Mouse (Mus musculus) lung, adult 2 months (tissue): ENCODE data around the gene Slc41a3.

Source experiments
- CTCF ChIP-seq: fragments of 200-500 bp; IDR thresholded peaks from 2 replicates; pipeline ENCODE4 v1.5.1; 2011; ENCODE audit warnings: mild to moderate bottlenecking, low read length, control low read depth; ENCODE audit not compliant: insufficient read depth
- POLR2A ChIP-seq: fragments of 200-500 bp; IDR thresholded peaks from 2 replicates; pipeline ENCODE4 v1.6.1; 2011; ENCODE audit warnings: low read depth, mild to moderate bottlenecking, control low read depth, low read length, borderline replicate concordance; ENCODE audit errors: extremely low read depth

DNA sequence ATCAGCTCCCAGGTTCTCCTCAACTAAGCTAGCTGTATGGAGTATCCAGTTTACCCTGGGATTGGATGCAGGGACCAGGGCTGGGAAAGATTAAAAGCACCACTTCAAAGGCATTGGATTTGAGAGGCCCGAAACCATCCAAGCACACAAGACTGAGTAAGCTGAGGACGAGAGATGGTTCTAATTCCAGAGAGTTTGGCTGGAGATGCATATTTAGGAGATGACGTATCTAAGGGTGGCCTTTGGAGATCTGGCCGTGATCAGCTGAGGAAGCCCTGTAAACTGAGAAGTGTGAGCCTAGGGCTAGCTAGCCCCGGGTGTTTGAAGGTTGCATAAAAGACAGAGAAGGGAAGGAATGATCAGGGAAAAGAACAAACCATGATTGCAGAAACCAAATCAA lies 16.4 kb upstream of the Slc41a3 start:
- TF ChIP-seq CTCF (no peak), POLR2A (no peak)
